Mouse (Mus musculus) cerebellum, adult 8-10 months (tissue): ENCODE measurements at regions not wholly inside any gene's neighbourhood (a gene's known extent, or its start where the extent isn't known, plus 50 kb on each side); places are given as distances from the start of the nearest gene placed in this dataset.

Experiments used
- DNase-seq: peaks from one replicate; pipeline ENCODE4 v3.0.0; 2022

- DNase-seq, result no peak
Observed at GRCm38 (mm10) chr1:13424524-13424923, 2010.6 kb downstream of the A830018L16Rik start.

- DNase-seq, result no peak
Observed at GRCm38 (mm10) chr1:13425601-13426327, 2011.9 kb downstream of the A830018L16Rik start.

- peak; percentile 21 for DNase-seq
Observed at GRCm38 (mm10) chr1:13426328-13427067, 2012.6 kb downstream of the A830018L16Rik start.

- DNase-seq, result no peak
Observed at GRCm38 (mm10) chr1:13427068-13427434, 2013.1 kb downstream of the A830018L16Rik start.

GRCm38 (mm10) chr1:13427501-13428207 is 2013.7 kb downstream of the A830018L16Rik start:
- no peak for DNase-seq

- no peak for DNase-seq
Observed at GRCm38 (mm10) chr1:13437747-13438394, 2024.0 kb downstream of the A830018L16Rik start.

- DNase-seq, result no peak
Observed at GRCm38 (mm10) chr1:13442366-13442765, 2028.5 kb downstream of the A830018L16Rik start.

GRCm38 (mm10) chr1:13454534-13454933 is 2040.6 kb downstream of the A830018L16Rik start:
- no peak for DNase-seq

- DNase-seq, result no peak
Observed at GRCm38 (mm10) chr1:13455572-13455971, 2041.7 kb downstream of the A830018L16Rik start.

GRCm38 (mm10) chr1:13464311-13464710 is 2050.4 kb downstream of the A830018L16Rik start:
- DNase-seq, result no peak

GRCm38 (mm10) chr1:13467174-13467573 is 2053.3 kb downstream of the A830018L16Rik start:
- DNase-seq, result no peak

GRCm38 (mm10) chr1:13467886-13468630 is 2054.2 kb downstream of the A830018L16Rik start:
- DNase-seq, result no peak

GRCm38 (mm10) chr1:13494727-13495404 is 2081.0 kb downstream of the A830018L16Rik start:
- DNase-seq, result no peak

- DNase-seq, result no peak
Observed at GRCm38 (mm10) chr1:13496386-13496785, 2082.5 kb downstream of the A830018L16Rik start.

GRCm38 (mm10) chr1:13500456-13500855 is 2086.6 kb downstream of the A830018L16Rik start:
- peak; percentile 8 for DNase-seq

- no peak for DNase-seq
Observed at GRCm38 (mm10) chr1:13501938-13502337, 2088.0 kb downstream of the A830018L16Rik start.

GRCm38 (mm10) chr1:13513761-13514160 is 2099.9 kb downstream of the A830018L16Rik start:
- DNase-seq, result no peak
